Mouse (Mus musculus): Measurements from ENCODE around the gene Jarid2.

Gene Jarid2

DNA sequence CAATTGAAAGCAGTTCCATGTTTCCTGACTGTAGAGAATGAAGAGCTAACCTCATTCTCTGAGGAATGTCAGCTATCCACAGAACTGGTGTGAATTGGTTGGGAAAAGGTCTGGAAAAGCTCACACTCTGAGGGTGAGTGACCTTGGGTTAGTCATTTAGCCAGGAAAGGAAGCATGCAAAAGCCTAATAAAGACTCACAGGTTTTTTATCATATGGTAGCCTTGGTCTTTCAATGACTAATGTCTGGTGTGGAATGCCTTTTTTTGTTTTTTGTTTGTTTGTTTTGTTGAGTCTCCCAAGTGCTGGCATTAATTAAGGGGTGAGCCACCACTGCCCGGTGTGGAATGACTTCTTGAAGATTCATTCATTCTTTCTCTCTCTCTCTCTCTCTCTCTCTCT is 55.3 kb downstream of the Jarid2 start:
- DNase-seq = no peak

DNA sequence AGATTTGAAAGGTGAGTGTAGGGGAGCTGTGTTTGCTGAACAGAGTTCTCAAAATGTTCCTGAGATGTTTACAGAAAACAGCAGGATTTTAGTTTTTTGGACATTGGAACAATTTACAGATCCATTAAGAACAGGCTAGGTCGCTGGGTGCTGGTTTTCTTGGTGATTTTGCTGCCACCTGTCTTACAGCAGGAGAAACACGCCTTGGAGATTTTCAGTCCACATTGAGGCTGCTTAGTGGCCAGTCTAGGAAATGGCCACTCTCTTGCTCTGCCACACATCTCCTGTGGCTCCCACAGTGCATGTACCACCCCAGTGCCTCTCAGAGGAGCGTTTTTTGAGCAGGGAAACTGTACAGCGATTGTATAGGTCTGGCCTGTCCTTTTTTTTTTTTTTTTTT is 57.0 kb downstream of the Jarid2 start:
- no peak for DNase-seq

DNA sequence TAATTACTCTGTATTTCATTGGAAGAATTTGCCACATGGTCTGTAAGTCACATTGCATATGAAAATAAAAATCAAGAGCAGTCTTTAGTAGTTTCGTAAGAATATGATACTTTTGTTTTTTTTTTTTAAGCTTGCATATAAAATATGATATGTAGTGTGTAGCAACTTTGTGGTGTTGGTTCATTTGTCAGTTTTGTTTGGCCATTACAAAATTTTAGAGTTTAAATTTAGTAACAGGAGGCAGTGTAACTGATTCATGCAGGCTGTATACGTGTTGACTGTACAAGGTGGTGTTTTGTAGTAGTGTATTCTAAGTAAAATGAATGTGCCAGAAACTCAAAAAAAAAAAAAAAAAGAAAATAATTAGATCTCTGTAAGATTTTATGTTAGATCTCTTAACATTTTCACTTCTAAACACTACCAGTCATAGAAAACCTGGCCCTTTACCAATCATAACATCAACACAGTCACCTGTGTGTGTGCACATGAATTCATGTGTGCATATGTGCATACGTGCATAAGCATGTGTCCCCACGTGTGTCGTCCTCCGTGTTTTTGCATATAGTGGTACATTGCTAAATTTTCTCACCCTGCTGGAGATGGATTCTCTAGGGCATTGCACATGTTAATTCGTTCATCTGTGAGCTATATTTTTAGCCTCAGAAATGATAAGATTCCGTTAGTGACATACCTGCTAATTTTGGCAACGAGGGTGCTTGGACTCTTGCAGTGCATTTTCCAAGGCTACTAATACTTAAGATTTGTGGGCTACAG is 59.3 kb downstream of the Jarid2 start:
- no peak for DNase-seq

- no peak for DNase-seq
Measured at GRCm38 (mm10) chr13:44789982-44790381, 60.7 kb downstream of the Jarid2 start.

DNA sequence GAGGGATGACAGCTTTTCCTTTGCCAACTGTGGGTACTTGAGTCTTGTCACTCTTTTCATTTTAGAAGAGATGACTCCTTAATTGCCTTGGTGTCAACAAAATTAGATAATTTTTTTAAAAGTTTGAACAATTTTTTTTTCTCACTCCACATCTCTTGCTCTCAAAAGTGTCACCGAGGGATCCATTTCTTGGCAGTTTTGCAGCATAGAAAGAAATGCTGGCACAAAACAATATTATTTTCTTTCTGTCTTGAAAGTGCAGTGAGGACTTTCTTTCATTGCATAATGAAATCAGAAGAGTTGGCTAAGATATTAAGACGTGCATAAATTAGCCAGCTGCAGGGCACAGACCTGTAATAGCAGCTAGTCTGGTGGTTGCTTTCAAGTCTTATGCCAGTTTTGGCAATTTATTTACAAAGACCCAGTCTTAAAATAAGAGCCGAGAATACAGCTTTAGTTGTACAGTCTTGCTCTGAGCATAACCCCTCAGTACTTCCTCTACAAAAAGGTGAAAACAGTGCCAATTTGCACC is 63.2 kb downstream of the Jarid2 start:
- DNase-seq = no peak

DNA sequence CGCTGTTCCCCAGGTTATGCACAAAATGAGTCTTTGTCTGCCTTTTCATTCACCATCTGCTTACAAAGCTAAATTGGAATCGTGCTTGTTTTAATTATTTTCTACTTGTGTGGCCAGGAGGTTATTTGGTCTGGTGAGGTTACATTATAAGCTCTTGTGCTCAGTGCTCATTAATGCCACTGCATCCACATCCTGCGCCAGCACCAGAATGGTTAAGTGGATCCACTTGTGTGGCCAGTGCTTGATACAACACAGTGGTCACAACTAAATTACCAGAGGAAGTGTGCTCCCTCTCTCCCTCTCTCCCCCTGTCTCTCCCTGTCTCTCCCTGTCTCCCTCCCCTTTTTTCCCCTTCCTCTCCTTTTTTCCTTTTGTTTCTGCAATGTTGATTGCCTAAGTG is 66.6 kb downstream of the Jarid2 start:
- DNase-seq = no peak

DNA sequence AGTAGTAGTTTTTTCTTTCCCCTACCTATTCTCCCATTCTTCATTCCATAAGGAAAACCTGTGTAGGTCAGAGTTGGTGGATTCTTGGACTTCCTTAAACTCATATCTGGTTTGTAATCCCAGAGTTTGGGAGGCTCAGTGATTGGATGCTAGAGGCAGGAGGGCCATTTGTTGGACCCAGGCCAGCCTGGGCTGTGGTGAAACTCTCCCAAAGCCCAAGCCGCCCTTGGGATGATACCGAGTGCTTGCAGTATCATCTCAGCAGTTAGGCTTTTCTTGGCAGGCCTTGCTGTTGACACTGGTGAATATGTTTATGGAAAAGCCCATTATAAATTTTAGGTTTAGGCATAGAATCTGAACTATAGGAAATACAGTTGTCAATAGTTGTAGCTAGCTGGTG is 67.5 kb downstream of the Jarid2 start:
- no peak for DNase-seq

DNA sequence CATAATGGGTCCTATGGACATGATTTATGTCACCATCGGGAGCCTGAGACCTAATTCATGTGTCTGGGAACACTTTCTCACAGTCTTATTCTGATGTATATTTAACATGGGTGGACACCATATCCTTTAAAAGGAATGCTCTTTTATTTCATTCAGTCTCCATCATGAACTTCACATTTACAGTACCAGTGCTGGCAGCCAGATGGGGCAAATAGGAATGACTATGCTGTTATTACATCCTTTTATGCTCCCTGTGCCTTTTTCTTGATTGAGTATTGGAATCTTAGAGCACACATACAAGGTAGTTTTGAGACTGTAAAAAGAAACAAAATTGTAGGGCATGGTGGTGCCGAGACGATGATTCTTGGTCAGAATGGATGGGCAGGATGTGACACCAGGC is 69.0 kb downstream of the Jarid2 start:
- no peak for DNase-seq

GRCm38 (mm10) chr13:44799166-44799565 is 69.9 kb downstream of the Jarid2 start:
- DNase-seq = no peak

DNA sequence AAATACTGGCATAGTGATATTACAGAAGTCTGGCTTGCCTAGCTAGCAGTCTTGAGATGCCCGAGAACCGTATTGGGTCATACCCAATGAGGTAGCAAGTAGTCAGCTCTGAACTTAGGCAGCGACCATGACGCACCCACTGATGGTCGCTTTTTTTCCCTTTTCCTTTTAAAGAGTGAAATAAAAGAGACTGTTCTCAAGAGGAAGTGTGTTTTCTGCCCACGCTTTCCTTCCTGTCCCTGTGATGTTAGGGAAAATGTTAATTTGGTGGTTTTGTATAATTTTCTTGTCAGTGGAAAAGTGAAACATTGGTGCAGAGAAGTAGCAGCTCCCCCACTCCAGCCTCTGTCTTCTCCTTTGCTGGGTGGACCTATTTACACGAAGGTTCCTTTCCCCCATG is 70.8 kb downstream of the Jarid2 start:
- DNase-seq = peak in 1 of 2 experiments; percentile 26

- peak; percentile 13 to 29 for DNase-seq
Measured at GRCm38 (mm10) chr13:44804876-44805275, 75.6 kb downstream of the Jarid2 start.

- DNase-seq = no peak
Measured at GRCm38 (mm10) chr13:44808307-44808706, 79.0 kb downstream of the Jarid2 start.

DNA sequence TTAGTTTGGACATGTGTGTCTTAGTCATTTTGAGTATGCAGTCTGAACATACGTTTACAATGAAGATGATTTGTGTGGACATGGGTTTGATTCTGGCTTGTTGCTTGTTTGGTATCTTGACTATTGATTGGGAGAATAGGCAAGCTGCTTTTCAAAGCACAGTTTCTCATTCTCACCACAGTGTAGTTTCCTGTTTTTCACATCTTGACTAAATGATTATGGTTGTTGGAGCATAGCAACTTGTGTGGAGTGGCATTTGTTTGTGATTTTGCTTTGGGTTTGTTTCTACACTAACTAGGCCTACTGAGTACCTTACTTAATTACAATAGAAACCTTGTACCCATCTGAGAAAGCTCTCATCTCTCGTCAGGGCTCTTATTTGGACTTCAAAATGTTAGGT is 81.7 kb downstream of the Jarid2 start:
- DNase-seq = no peak

DNA sequence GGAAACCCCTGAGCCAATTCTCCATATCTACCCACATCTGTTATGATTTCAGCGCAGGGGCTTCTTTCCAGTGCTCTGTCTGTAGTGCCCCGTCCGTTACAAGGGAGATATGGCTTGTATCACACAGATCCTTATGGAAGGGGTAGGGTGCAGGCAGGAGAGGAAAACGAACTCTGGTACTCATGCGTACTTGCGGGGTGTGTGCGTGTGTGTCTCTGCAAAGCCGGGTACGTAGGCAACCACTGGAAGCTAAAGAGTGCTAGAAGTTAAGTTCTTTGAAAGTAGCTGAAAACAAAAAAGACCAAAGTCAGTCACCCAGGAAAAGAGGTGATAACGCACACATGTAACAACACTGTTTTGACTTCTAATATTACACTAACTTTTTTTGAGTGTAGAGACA is 82.3 kb downstream of the Jarid2 start:
- no peak for DNase-seq

DNA sequence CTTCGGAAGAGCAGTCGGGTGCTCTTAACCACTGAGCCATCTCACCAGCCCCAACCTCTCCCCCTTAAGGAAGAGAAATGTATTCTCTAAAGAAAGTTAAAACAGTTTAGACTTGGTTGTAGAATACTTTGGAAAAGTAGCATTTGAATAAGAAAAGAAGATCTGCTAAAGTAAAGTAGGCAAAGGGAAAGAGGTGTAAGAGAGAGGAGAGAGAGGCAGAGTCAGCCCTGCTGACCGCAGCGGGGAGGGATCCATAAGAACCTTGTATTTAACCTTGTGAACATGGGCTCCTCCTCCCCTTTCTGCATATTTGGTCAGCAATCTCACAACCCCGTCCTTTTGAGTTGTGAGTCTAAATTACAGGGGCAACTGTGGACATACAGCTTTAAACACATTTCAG is 83.1 kb downstream of the Jarid2 start:
- no peak for DNase-seq

DNA sequence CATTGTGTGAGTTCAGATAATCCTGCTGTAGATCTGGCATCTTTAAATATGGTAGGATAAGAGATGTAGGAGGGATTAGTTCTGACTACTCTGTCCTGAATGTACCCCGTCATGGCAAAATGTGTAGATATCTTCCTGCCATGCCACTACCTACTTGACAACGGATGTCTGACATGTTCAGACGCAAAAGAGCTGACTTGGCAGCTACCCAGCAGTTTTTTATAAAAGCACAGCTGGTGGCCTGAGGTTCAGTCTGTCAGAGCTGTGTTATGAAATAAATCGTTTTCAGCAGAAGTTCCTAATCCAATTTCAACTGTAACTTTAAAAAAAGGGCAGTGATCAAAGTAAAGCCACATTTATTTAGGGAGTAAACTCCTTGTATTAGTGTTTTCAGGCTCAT is 90.1 kb downstream of the Jarid2 start:
- DNase-seq = peak; percentile 13 to 51

GRCm38 (mm10) chr13:44822578-44822977 is 93.3 kb downstream of the Jarid2 start:
- DNase-seq = no peak

- no peak for DNase-seq
Measured at GRCm38 (mm10) chr13:44828903-44829302, 99.6 kb downstream of the Jarid2 start.

GRCm38 (mm10) chr13:44832104-44832503 is 102.8 kb downstream of the Jarid2 start:
- DNase-seq = no peak

- DNase-seq = no peak
Measured at GRCm38 (mm10) chr13:44832866-44833265, 103.6 kb downstream of the Jarid2 start.

DNA sequence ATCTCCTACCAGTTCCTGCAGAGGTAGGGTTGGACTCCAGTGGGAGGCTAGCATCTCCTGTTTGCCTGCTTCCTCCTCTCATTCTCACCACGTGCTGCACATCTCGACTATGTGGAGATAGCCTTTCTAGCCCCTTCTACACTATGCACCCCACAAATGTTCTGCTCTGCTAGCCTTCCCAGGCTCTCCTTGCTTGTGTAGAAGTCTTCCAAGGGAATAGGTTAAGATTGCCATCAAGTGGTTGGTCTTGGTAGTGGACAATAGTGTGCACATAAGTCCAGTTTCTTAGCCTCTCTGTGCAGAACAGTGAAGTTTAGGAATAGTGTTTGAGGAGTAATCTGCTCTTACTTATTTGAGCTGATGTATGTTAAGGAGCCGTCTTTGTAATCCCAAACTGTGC is 104.1 kb downstream of the Jarid2 start:
- DNase-seq = no peak

GRCm38 (mm10) chr13:44837445-44837844 is 108.2 kb downstream of the Jarid2 start:
- no peak for DNase-seq

- DNase-seq = no peak
Measured at GRCm38 (mm10) chr13:44839866-44840835, 110.9 kb downstream of the Jarid2 start.

- DNase-seq = no peak
Measured at GRCm38 (mm10) chr13:44851426-44851825, 122.2 kb downstream of the Jarid2 start.
